Mouse (Mus musculus): Measurements from ENCODE around the gene Lrrfip2. TPM values are rescaled to one million over a fixed set of nuclear protein-coding genes. Genes with fewer than 3 reads are reported as not detected.

Lrrfip2 gene
- polyA plus RNA-seq, 1 experiment from 2014 or later, result 45.2 TPM

- ATAC-seq (no peak), DNase-seq (ENCODE audit: low spot score) (no peak)
- Histone ChIP-seq H3K9ac (ENCODE audit: low read length) (no peak overlapping the region), H3K27me3 (replicated peaks; ENCODE audit: control insufficient read depth, insufficient read depth, low read length) (no peaks in the 10 kb centered on the region), H3K4me3 (ENCODE audit: low read depth, low read length) (no peak overlapping the region), H3K9me3 (replicated peaks; ENCODE audit: control insufficient read depth, low read length) (no peaks in the 10 kb centered on the region), H3K4me2 (ENCODE audit: low read length) (no peak overlapping the region), H3K27ac (ENCODE audit: low read depth, low read length) (no peak overlapping the region), H3K4me1 (ENCODE audit: control insufficient read depth, insufficient read depth, low read length) (0 out of 2 replicates have a peak, but pooled peaks cover 2% of the 10 kb centered on the region), H3K36me3 (ENCODE audit: control insufficient read depth, insufficient read depth, low read length) (no peaks in the 10 kb centered on the region)
- 24% methylated on average over 3 of the region's 3 CpGs for WGBS
Observed at GRCm38 (mm10) chr9:111086995-111087606, 30.3 kb upstream of the Lrrfip2 start.

- no peak overlapping the region for H3K9ac ChIP-seq (ENCODE audit: low read length)
Observed at GRCm38 (mm10) chr9:111087960-111088359, 29.4 kb upstream of the Lrrfip2 start.

GRCm38 (mm10) chr9:111088886-111089285, 28.5 kb upstream of the Lrrfip2 start:
- no peaks in the 10 kb centered on the region for H3K36me3 ChIP-seq (ENCODE audit: control insufficient read depth, insufficient read depth, low read length)
- ATAC-seq (no peak), DNase-seq (ENCODE audit: low spot score) (no peak)
- no peak overlapping the region for H3K4me3 ChIP-seq (ENCODE audit: low read depth, low read length)
- no peak overlapping the region for H3K4me2 ChIP-seq (ENCODE audit: low read length)
- H3K9ac ChIP-seq (ENCODE audit: low read length), result no peak overlapping the region
- H3K27ac ChIP-seq (ENCODE audit: low read depth, low read length), result no peak overlapping the region
- 41% methylated on average over 7 of the region's 7 CpGs for WGBS
- H3K9me3 ChIP-seq (replicated peaks; ENCODE audit: control insufficient read depth, low read length), result no peaks in the 10 kb centered on the region
- H3K4me1 ChIP-seq (ENCODE audit: control insufficient read depth, insufficient read depth, low read length), result 0 out of 2 replicates have a peak, but pooled peaks cover 2% of the 10 kb centered on the region
- H3K27me3 ChIP-seq (replicated peaks; ENCODE audit: control insufficient read depth, insufficient read depth, low read length), result no peaks in the 10 kb centered on the region

More at GRCm38 (mm10) chr9:111087960-111088359, 29.4 kb upstream of the Lrrfip2 start:
- Histone ChIP-seq H3K36me3 (ENCODE audit: control insufficient read depth, insufficient read depth, low read length) (no peaks in the 10 kb centered on the region), H3K9me3 (replicated peaks; ENCODE audit: control insufficient read depth, low read length) (no peaks in the 10 kb centered on the region), H3K4me1 (ENCODE audit: control insufficient read depth, insufficient read depth, low read length) (0 out of 2 replicates have a peak, but pooled peaks cover 2% of the 10 kb centered on the region), H3K27me3 (replicated peaks; ENCODE audit: control insufficient read depth, insufficient read depth, low read length) (no peaks in the 10 kb centered on the region), H3K27ac (ENCODE audit: low read depth, low read length) (no peak overlapping the region), H3K4me2 (ENCODE audit: low read length) (no peak overlapping the region), H3K4me3 (ENCODE audit: low read depth, low read length) (no peak overlapping the region)
- ATAC-seq (no peak), DNase-seq (ENCODE audit: low spot score) (no peak)
- WGBS, result 10% methylated on average over 5 of the region's 5 CpGs

GRCm38 (mm10) chr9:111092657-111093056, 24.7 kb upstream of the Lrrfip2 start:
- Histone ChIP-seq H3K9ac (ENCODE audit: low read length) (no peak overlapping the region), H3K27me3 (replicated peaks; ENCODE audit: control insufficient read depth, insufficient read depth, low read length) (no peaks in the 10 kb centered on the region), H3K4me3 (ENCODE audit: low read depth, low read length) (no peak overlapping the region), H3K4me1 (ENCODE audit: control insufficient read depth, insufficient read depth, low read length) (0 out of 2 replicates have a peak, but pooled peaks cover 2% of the 10 kb centered on the region), H3K36me3 (ENCODE audit: control insufficient read depth, insufficient read depth, low read length) (no peaks in the 10 kb centered on the region), H3K4me2 (ENCODE audit: low read length) (no peak overlapping the region), H3K9me3 (replicated peaks; ENCODE audit: control insufficient read depth, low read length) (no peaks in the 10 kb centered on the region), H3K27ac (ENCODE audit: low read depth, low read length) (no peak overlapping the region)
- WGBS, result 38% methylated on average over 9 of the region's 9 CpGs
- 0 out of 2 replicates have a peak, but pooled peaks have one; percentile 26 for ATAC-seq
- DNase-seq (ENCODE audit: low spot score), result peak; percentile 61

GRCm38 (mm10) chr9:111093094-111093493, 24.3 kb upstream of the Lrrfip2 start:
- Histone ChIP-seq H3K36me3 (ENCODE audit: control insufficient read depth, insufficient read depth, low read length) (no peaks in the 10 kb centered on the region), H3K4me2 (ENCODE audit: low read length) (no peak overlapping the region), H3K4me3 (ENCODE audit: low read depth, low read length) (no peak overlapping the region), H3K27ac (ENCODE audit: low read depth, low read length) (no peak overlapping the region), H3K4me1 (ENCODE audit: control insufficient read depth, insufficient read depth, low read length) (0 out of 2 replicates have a peak, but pooled peaks cover 2% of the 10 kb centered on the region), H3K9ac (ENCODE audit: low read length) (no peak overlapping the region), H3K9me3 (replicated peaks; ENCODE audit: control insufficient read depth, low read length) (no peaks in the 10 kb centered on the region), H3K27me3 (replicated peaks; ENCODE audit: control insufficient read depth, insufficient read depth, low read length) (no peaks in the 10 kb centered on the region)
- 28% methylated on average over 5 of the region's 5 CpGs for WGBS
- DNase-seq (ENCODE audit: low spot score) (peak; percentile 76), ATAC-seq (no peak)

- Histone ChIP-seq H3K27me3 (replicated peaks; ENCODE audit: control insufficient read depth, insufficient read depth, low read length) (no peaks in the 10 kb centered on the region), H3K9me3 (replicated peaks; ENCODE audit: control insufficient read depth, low read length) (no peaks in the 10 kb centered on the region), H3K9ac (ENCODE audit: low read length) (no peak overlapping the region), H3K36me3 (ENCODE audit: control insufficient read depth, insufficient read depth, low read length) (no peaks in the 10 kb centered on the region), H3K27ac (ENCODE audit: low read depth, low read length) (no peak overlapping the region), H3K4me2 (ENCODE audit: low read length) (no peak overlapping the region), H3K4me1 (ENCODE audit: control insufficient read depth, insufficient read depth, low read length) (no peaks in the 10 kb centered on the region), H3K4me3 (ENCODE audit: low read depth, low read length) (no peak overlapping the region)
- DNase-seq (ENCODE audit: low spot score) (no peak), ATAC-seq (no peak)
- WGBS, result 82% methylated on average over 5 of the region's 5 CpGs
Observed at GRCm38 (mm10) chr9:111094626-111095025, 22.8 kb upstream of the Lrrfip2 start.

- 84% methylated on average over 7 of the region's 7 CpGs for WGBS
- no peak for ATAC-seq
- no peaks in the 10 kb centered on the region for H3K4me1 ChIP-seq (ENCODE audit: control insufficient read depth, insufficient read depth, low read length)
Observed at GRCm38 (mm10) chr9:111095710-111096109, 21.7 kb upstream of the Lrrfip2 start.

GRCm38 (mm10) chr9:111096419-111097326, 20.7 kb upstream of the Lrrfip2 start:
- Histone ChIP-seq H3K27me3 (replicated peaks; ENCODE audit: control insufficient read depth, insufficient read depth, low read length) (no peaks in the 10 kb centered on the region), H3K4me3 (ENCODE audit: low read depth, low read length) (no peak overlapping the region)

More at GRCm38 (mm10) chr9:111095710-111096109, 21.7 kb upstream of the Lrrfip2 start:
- no peak overlapping the region for H3K9ac ChIP-seq (ENCODE audit: low read length)
- H3K27ac ChIP-seq (ENCODE audit: low read depth, low read length), result no peak overlapping the region
- no peaks in the 10 kb centered on the region for H3K36me3 ChIP-seq (ENCODE audit: control insufficient read depth, insufficient read depth, low read length)
- H3K4me2 ChIP-seq (ENCODE audit: low read length), result no peak overlapping the region
- no peak overlapping the region for H3K4me3 ChIP-seq (ENCODE audit: low read depth, low read length)
- no peaks in the 10 kb centered on the region for H3K9me3 ChIP-seq (replicated peaks; ENCODE audit: control insufficient read depth, low read length)
- H3K27me3 ChIP-seq (replicated peaks; ENCODE audit: control insufficient read depth, insufficient read depth, low read length), result no peaks in the 10 kb centered on the region
- no peak for DNase-seq (ENCODE audit: low spot score)

More at GRCm38 (mm10) chr9:111096419-111097326, 20.7 kb upstream of the Lrrfip2 start:
- no peak overlapping the region for H3K27ac ChIP-seq (ENCODE audit: low read depth, low read length)
- H3K9me3 ChIP-seq (replicated peaks; ENCODE audit: control insufficient read depth, low read length), result no peaks in the 10 kb centered on the region
- DNase-seq (ENCODE audit: low spot score) (no peak), ATAC-seq (no peak)
- no peaks in the 10 kb centered on the region for H3K36me3 ChIP-seq (ENCODE audit: control insufficient read depth, insufficient read depth, low read length)
- WGBS, result 89% methylated on average over 16 of the region's 16 CpGs
- H3K4me1 ChIP-seq (ENCODE audit: control insufficient read depth, insufficient read depth, low read length), result no peaks in the 10 kb centered on the region
- no peak overlapping the region for H3K4me2 ChIP-seq (ENCODE audit: low read length)
- H3K9ac ChIP-seq (ENCODE audit: low read length), result no peak overlapping the region

Data from forebrain, embryonic 14.5 days (tissue).